Mouse (Mus musculus) spleen, embryonic (tissue): ENCODE measurements around the gene Gm10719.
"Not testable (repeated sequence)": the region's sequence is repeated elsewhere in the genome, so short reads cannot be mapped to it uniquely, and the experiment has no call there.

ENCODE experiments used
- CTCF ChIA-PET: fragments of 350-600 bp; sonication (Branson Sonifier 250); formaldehyde crosslinking; loops from one replicate; lab custom pipeline; 2022; lab: Charles Lee

Gene Gm10719

DNA sequence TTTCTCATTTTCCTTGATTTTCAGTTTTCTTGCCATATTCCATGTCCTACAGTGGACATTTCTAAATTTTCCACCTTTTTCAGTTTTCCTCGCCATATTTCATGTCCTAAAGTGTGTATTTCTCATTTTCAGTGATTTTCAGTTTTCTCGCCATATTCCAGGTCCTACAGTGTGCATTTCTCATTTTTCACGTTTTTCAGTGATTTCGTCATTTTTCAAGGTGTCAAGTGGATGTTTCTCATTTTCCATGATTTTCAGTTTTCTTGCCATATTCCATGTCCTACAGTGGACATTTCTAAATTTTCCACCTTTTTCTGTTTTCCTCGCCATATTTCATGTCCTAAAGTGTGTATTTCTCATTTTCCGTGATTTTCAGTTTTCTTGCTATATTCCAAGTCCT lies 8.4 kb downstream of the Gm10719 start:
- CTCF ChIA-PET = not testable (repeated sequence)

DNA sequence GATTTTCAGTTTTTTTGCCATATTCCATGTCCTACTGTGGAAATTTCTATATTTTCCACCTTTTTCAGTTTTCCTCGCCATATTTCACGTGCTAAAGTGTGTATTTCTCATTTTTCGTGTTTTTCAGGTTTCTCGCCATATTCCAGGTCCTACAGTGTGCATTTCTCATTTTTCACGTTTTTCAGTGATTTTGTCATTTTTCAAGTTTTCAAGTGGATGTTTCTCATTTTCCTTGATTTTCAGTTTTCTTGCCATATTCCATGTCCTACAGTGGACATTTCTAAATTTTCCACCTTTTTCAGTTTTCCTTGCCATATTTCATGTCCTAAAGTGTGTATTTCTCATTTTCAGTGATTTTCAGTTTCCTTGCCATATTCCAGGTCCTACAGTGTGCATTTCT lies 8.9 kb downstream of the Gm10719 start:
- CTCF ChIA-PET = not testable (repeated sequence)

DNA sequence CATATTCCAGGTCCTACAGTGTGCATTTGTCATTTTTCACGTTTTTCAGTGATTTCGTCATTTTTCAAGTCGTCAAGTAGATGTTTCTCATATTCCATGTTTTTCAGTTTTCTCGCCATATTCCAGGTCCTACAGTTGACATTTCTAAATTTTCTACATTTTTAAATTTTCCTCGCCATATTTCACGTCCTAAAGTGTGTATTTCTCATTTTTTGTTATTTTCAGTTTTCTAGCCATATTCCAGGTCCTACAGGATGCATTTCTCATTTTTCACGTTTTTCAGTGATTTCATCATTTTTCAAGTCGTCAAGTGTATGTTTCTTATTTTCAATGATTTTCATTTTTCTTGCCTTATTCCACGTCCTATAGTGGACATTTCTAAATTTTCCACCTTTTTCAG lies 9.5 kb downstream of the Gm10719 start:
- CTCF ChIA-PET = not testable (repeated sequence)

DNA sequence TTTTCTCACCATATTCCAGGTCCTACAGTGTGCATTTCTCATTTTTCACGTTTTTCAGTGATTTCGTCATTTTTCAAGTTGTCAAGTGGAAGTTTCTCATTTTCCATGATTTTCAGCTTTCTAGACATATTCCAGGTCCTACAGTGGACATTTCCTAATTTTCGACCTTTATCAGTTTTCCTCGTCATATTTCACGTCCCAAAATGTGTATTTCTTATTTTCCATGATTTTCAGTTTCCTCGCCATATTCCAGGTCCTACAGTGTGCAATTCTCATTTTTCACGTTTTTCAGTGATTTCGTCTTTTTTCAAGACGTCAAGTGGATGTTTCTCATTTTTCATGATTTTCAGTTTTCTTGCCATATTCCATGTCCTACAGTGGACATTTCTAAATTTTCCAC lies 10.0 kb downstream of the Gm10719 start:
- CTCF ChIA-PET = not testable (repeated sequence)

DNA sequence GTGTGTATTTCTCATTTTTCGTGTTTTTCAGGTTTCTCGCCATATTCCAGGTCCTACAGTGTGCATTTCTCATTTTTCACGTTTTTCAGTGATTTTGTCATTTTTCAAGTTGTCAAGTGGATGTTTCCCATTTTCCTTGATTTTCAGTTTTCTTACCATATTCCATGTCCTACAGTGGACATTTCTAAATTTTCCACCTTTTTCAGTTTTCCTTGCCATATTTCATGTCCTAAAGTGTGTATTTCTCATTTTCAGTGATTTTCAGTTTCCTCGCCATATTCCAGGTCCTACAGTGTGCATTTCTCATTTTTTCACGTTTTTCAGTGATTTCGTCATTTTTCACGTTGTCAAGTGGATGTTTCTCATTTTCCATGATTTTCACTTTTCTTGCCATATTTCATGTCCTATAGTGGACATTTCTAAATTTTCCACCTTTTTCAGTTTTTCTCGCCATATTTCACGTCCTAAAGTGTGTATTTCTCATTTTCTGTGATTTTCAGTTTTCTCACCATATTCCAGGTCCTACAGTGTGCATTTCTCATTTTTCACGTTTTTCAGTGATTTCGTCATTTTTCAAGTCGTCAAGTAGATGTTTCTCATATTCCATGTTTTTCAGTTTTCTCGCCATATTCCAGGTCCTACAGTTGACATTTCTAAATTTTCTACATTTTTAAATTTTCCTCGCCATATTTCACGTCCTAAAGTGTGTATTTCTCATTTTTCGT lies 12.2 kb downstream of the Gm10719 start:
- CTCF ChIA-PET = not testable (repeated sequence)

DNA sequence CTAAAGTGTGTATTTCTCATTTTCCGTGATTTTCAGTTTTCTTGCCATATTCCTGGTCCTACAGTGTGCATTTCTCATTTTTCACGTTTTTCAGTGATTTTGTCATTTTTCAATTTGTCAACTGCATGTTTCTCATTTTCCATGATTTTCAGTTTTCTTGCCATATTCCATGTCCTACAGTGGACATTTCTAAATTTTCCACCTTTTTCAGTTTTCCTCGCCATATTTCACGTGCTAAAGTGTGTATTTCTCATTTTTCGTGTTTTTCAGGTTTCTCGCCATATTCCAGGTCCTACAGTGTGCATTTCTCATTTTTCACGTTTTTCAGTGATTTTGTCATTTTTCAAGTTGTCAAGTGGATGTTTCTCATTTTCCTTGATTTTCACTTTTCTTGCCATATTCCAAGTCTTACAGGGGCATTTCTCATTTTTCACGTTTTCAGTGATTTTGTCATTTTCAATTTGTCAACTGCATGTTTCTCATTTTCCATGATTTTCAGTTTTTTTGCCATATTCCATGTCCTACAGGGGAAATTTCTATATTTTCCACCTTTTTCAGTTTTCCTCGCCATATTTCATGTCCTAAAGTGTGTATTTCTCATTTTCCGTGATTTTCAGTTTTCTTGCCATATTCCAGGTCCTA lies 13.6 kb downstream of the Gm10719 start:
- CTCF ChIA-PET = not testable (repeated sequence)

DNA sequence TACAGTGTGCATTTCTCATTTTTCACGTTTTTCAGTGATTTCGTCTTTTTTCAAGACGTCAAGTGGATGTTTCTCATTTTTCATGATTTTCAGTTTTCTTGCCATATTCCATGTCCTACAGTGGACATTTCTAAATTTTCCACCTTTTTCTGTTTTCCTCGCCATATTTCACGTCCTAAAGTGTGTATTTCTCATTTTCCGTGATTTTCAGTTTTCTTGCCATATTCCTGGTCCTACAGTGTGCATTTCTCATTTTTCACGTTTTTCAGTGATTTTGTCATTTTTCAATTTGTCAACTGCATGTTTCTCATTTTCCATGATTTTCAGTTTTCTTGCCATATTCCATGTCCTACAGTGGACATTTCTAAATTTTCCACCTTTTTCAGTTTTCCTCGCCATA lies 17.1 kb downstream of the Gm10719 start, which contains the start of gene Gm17535:
Gm17535 (plus strand) TSS at position 301 of the 400 bp plus-strand sequence.
- CTCF ChIA-PET = not testable (repeated sequence)

DNA sequence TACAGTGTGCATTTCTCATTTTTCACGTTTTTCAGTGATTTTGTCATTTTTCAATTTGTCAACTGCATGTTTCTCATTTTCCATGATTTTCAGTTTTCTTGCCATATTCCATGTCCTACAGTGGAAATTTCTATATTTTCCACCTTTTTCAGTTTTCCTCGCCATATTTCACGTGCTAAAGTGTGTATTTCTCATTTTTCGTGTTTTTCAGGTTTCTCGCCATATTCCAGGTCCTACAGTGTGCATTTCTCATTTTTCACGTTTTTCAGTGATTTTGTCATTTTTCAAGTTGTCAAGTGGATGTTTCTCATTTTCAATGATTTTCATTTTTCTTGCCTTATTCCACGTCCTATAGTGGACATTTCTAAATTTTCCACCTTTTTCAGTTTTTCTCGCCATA lies 19.4 kb downstream of the Gm10719 start, which contains the start of gene Gm10715:
Gm10715 (plus strand) TSS at position 301 of the 400 bp plus-strand sequence.
- CTCF ChIA-PET = not testable (repeated sequence)

DNA sequence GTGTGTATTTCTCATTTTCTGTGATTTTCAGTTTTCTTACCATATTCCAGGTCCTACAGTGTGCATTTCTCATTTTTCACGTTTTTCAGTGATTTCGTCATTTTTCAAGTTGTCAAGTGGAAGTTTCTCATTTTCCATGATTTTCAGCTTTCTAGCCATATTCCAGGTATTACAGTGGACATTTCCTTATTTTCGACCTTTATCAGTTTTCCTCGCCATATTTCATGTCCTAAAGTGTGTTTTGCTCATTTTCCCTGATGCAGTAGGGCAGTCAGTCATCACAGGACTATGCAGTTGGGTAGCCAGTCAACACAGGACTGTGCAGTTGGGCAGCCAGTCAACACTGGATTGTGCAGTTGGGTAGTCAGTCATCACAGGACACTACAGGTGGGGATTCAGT lies 21.0 kb downstream of the Gm10719 start:
- CTCF ChIA-PET = not testable (repeated sequence)
